In the genomic region with DNA sequence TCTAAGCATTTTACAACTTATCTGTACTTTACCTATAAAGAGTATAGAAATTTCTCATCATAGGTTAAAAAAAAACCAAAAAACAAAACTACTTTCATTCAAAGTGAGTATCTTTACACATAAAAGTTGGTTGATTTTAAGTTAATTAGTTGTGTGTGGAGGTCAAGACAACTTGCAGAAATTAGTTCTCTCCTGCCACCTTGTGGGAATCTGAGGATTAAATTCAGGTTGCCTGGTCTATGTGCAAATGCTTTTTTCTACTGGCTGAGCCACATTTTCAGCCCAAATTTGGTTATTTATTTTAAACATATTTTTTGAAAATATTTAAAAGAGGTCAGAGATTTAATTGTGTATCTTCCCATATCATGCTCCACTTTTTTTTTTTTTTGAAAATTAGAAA, we compare ENCODE assay signal across 9 mouse cellular contexts. TPM values are rescaled to one million over a fixed set of nuclear protein-coding genes. Genes with fewer than 3 reads are reported as not detected.
DNase-seq lines count a peak whose midpoint lies in the region; ATAC-seq lines count a peak whose summit lies in the region.
"Had no signal": no experiment of that assay in that cellular context is flagged by ENCODE, and none has a peak within 500 bp of the region (broad histone marks: within the 10 kb centered on the region; RNA-seq: fewer than 3 reads in every experiment).

No protein-coding gene starts in this region.

- no peak overlapping the region for H3K4me2 ChIP-seq in kidney, embryonic 16.5 days (replicated peaks; ENCODE audit: low read depth, low read length)
- H3K4me2 ChIP-seq: limb, embryonic 13.5 days had no signal

- no peak overlapping the region for H3K4me3 ChIP-seq in kidney, embryonic 16.5 days (ENCODE audit: low read length)
- H3K4me3 ChIP-seq: limb, embryonic 13.5 days had no signal

- H3K27ac ChIP-seq in kidney, embryonic 16.5 days (ENCODE audit: low read length) = no peak overlapping the region
- H3K27ac ChIP-seq: limb, embryonic 13.5 days had no signal

- H3K36me3 ChIP-seq in kidney, embryonic 16.5 days (ENCODE audit: insufficient read depth, low read length) = no peaks in the 10 kb centered on the region
- H3K36me3 ChIP-seq in splenic B cell, adult 2 months (ENCODE audit: control insufficient read depth, insufficient read depth, low read length, poor library complexity, severe bottlenecking) = no peaks in the 10 kb centered on the region

- no peaks in the 10 kb centered on the region for H3K9me3 ChIP-seq in kidney, embryonic 16.5 days (ENCODE audit: low read length)
- H3K9me3 ChIP-seq: limb, embryonic 13.5 days had no signal

- ATAC-seq in kidney, embryonic 16.5 days (ENCODE audit: low FRiP score, low TSS enrichment) = no peak

- no peaks in the 10 kb centered on the region for H3K27me3 ChIP-seq in kidney, embryonic 16.5 days (ENCODE audit: insufficient read depth, low read length)
- H3K27me3 ChIP-seq in splenic B cell, adult 2 months (ENCODE audit: control insufficient read depth, insufficient read depth, low read length, poor library complexity, severe bottlenecking) = no peaks in the 10 kb centered on the region
- H3K27me3 ChIP-seq: limb, embryonic 13.5 days had no signal

- no peaks in the 10 kb centered on the region for H3K4me1 ChIP-seq in kidney, embryonic 16.5 days (ENCODE audit: insufficient read depth, low read length)
- H3K4me1 ChIP-seq: limb, embryonic 13.5 days had no signal

- DNase-seq in adrenal gland, adult 2 months = peak; percentile 20
- DNase-seq in adrenal gland, postnatal 4 days (ENCODE audit: low spot score in 2 of 2) = no peak
- peak; percentile 55 for DNase-seq in kidney, adult 9 months
- DNase-seq in CD4-positive helper T cell, adult 2 months (ENCODE audit: low read depth, low spot score) = peak; percentile 45
- peak; percentile 27 for DNase-seq in embryo, embryonic 10 days (ENCODE audit: low spot score)
- DNase-seq in splenic B cell, adult 2 months (ENCODE audit: low read depth, low spot score) = peak; percentile 56
- no peak for DNase-seq in testis, postnatal 10 days (ENCODE audit: low spot score)

- H3K9ac ChIP-seq in kidney, embryonic 16.5 days (replicated peaks; ENCODE audit: low read length) = no peak overlapping the region
- H3K9ac ChIP-seq: limb, embryonic 13.5 days had no signal

RNA-seq across cellular contexts. Expression of a gene that starts 35.6 kb away (rescaled TPM):
- total RNA-seq in adrenal gland, adult 2 months (2021) = 1 to 10 TPM; 3.0 to 6.5 TPM
- polyA plus RNA-seq in adrenal gland, adult 2 months (2012; rRNA removed) = 0.16 and 0.49 TPM in 2 replicates
- total RNA-seq in adrenal gland, postnatal 4 days (2021) = 1 to 10 TPM; 6.9 to 7.0 TPM
- polyA plus RNA-seq in kidney, embryonic 16.5 days (2015; fragmentation: Nextera tagmentation; extraction: Ambion mirVana) = 15.7 and 16.0 TPM in 2 replicates

Comparison
In these comparisons a context has a peak if more than half of its experiments do, and no peak if none do; other contexts are left out.
1. DNase-seq: peak in adrenal gland, adult 2 months (single experiment), kidney, adult 9 months (single experiment), CD4-positive helper T cell, adult 2 months (single experiment), embryo, embryonic 10 days (single experiment) and splenic B cell, adult 2 months (single experiment); none in adrenal gland, postnatal 4 days (0 of 2) and testis, postnatal 10 days (single experiment).